Mouse (Mus musculus): ENCODE measurements at regions not wholly inside any gene's neighbourhood (a gene's known extent, or its start where the extent isn't known, plus 50 kb on each side); places are given as distances from the start of the nearest gene placed in this dataset.

GRCm38 (mm10) chr1:57041578-57041977, 63.1 kb upstream of the Satb2 start:
- TF ChIP-seq POLR2A (IDR thresholded peaks at IDR 0.05; ENCODE audit: insufficient read depth, low read depth, low read length) (no peak), CTCF (IDR thresholded peaks at IDR 0.05; ENCODE audit: insufficient read depth, low read depth, low read length) (no peak)
